In the genomic region with DNA sequence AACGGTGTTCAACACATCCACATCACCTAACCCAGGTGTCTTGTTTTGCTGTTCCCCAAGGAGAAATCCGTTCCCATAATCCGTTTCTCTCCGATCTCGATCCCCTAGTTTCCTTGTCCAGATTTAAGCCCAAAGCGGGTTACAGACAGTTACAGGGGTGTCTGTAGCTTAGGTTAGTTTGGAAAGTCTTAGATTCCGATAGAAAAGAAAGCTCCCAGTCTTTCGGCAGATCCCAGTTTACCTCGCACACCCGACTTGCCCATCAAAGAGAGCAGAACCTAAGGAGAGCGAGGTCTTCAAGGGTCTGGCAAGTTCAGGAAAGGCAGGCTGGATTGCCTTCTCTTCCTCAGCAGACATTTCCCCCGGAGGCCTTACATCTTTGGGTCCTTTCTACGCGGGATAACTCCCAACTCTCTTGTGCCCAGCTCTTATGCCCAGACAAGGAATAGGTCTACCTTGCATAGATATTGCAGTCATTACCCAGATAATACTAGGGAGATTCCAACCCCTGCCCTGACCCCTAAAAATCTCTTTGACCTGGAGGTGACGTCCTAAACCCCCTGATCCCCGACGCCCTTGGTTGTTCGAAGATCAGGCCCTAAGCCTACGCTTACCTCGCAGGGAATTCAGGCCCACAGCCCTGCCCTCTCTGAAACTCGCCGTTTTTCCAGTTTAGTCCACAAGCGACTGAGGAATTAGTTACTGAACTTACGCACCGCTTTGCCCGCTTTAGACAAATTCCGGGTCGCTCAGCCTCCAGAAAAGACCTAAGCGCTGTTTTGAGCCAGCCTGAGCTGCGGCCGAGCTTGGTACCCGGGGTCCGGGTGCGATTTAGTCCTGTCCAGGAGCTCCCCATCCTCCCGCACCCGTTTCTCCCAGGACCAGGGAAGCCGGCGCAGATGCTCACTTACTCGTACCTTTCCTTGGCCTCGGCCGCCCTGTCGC, we compare ENCODE assay signal across 10 mouse cellular contexts. TPM values are rescaled to one million over a fixed set of nuclear protein-coding genes. Genes with fewer than 3 reads are reported as not detected.
DNase-seq lines count a peak whose midpoint lies in the region; ATAC-seq and TF ChIP-seq lines count a peak whose summit lies in the region.
"Had no signal": no experiment of that assay in that cellular context is flagged by ENCODE, and none has a peak within 500 bp of the region (broad histone marks: within the 10 kb centered on the region; RNA-seq: fewer than 3 reads in every experiment).

No protein-coding gene starts in this region.

- peak overlapping the region; percentile 88 for H3K4me3 ChIP-seq in megakaryocyte, embryonic 14.5 days (replicated peaks)
- H3K4me3 ChIP-seq in forebrain, embryonic 14.5 days (ENCODE audit: low read depth, low read length): peak overlapping the region; percentile 30
- peak overlapping the region; percentile 54 for H3K4me3 ChIP-seq in limb, embryonic 14.5 days (replicated peaks; ENCODE audit: low read length)
- peak overlapping the region; percentile 51 for H3K4me3 ChIP-seq in stomach, postnatal 0 days (ENCODE audit: low read depth, low read length)
- H3K4me3 ChIP-seq: erythroblast, embryonic 14.5 days had no signal

- peak overlapping the region; percentile 68 for H3K4me2 ChIP-seq in forebrain, embryonic 14.5 days (ENCODE audit: low read length)
- peak overlapping the region; percentile 67 for H3K4me2 ChIP-seq in limb, embryonic 14.5 days (replicated peaks; ENCODE audit: low read depth, low read length, severe bottlenecking)
- peak overlapping the region; percentile 60 for H3K4me2 ChIP-seq in stomach, postnatal 0 days (replicated peaks; ENCODE audit: low read depth)

- DNase-seq in forebrain, embryonic 14.5 days (ENCODE audit: low spot score): no peak
- no peak for DNase-seq in limb, embryonic 14.5 days (ENCODE audit: low spot score)
- DNase-seq in stomach, postnatal 0 days (ENCODE audit: low spot score): no peak
- DNase-seq in right cerebral cortex, postnatal 14 days: no peak
- no peak for DNase-seq in urinary bladder, postnatal 14 days (ENCODE audit: low spot score)
- no peak for DNase-seq in frontal cortex, postnatal 10 days (ENCODE audit: low spot score in 2 of 2)

- H3K9me3 ChIP-seq in megakaryocyte, embryonic 14.5 days: peaks cover 4% of the 10 kb centered on the region; the same call in 1 of the 2 replicates
- no peaks in the 10 kb centered on the region for H3K9me3 ChIP-seq in forebrain, embryonic 14.5 days (replicated peaks; ENCODE audit: control insufficient read depth, low read length)
- H3K9me3 ChIP-seq in limb, embryonic 14.5 days (ENCODE audit: control insufficient read depth, low read length): no peaks in the 10 kb centered on the region
- H3K9me3 ChIP-seq in stomach, postnatal 0 days (ENCODE audit: control insufficient read depth, low read length): no peaks in the 10 kb centered on the region

- ATAC-seq in megakaryocyte, adult 5-6 weeks (ENCODE audit: poor library complexity, severe bottlenecking): no peak
- no peak for ATAC-seq in forebrain, embryonic 14.5 days
- no peak for ATAC-seq in limb, embryonic 14.5 days (ENCODE audit: low FRiP score, low read depth)
- ATAC-seq in stomach, postnatal 0 days (ENCODE audit: low FRiP score, low TSS enrichment): no peak

- no peak for TF ChIP-seq POLR2A in limb, embryonic 14.5 days (IDR thresholded peaks at IDR 0.05; ENCODE audit: borderline replicate concordance, extremely low read depth, insufficient read depth, insufficient read length)

- WGBS in forebrain, embryonic 14.5 days: 1% methylated on average over 42 of the region's 42 CpGs
- 4% methylated on average over 42 of the region's 42 CpGs for whole genome bisulfite sequencing in limb, embryonic 14.5 days
- WGBS in stomach, postnatal 0 days: 10% methylated on average over 42 of the region's 42 CpGs

- H3K27ac ChIP-seq in forebrain, embryonic 14.5 days (ENCODE audit: low read depth, low read length): no peak overlapping the region
- peak overlapping the region; percentile 80 for H3K27ac ChIP-seq in limb, embryonic 14.5 days (replicated peaks; ENCODE audit: low read depth, low read length)
- peak overlapping the region; percentile 83 for H3K27ac ChIP-seq in stomach, postnatal 0 days (replicated peaks)
- H3K27ac ChIP-seq: macrophage had no signal

- no peaks in the 10 kb centered on the region for H3K36me3 ChIP-seq in megakaryocyte, embryonic 14.5 days (replicated peaks; ENCODE audit: low read length)
- H3K36me3 ChIP-seq in forebrain, embryonic 14.5 days (ENCODE audit: control insufficient read depth, insufficient read depth, low read length): no peaks in the 10 kb centered on the region
- H3K36me3 ChIP-seq in limb, embryonic 14.5 days (ENCODE audit: control insufficient read depth, insufficient read depth, low read length): no peaks in the 10 kb centered on the region
- no peaks in the 10 kb centered on the region; the same call in 1 of the 2 replicates for H3K36me3 ChIP-seq in stomach, postnatal 0 days (ENCODE audit: control insufficient read depth, insufficient read depth, low read length)

- TF ChIP-seq CTCF in stomach, postnatal 0 days (IDR thresholded peaks at IDR 0.05; ENCODE audit: low read depth): no peak

- H3K4me1 ChIP-seq in megakaryocyte, embryonic 14.5 days: peaks cover 33% of the 10 kb centered on the region
- peaks cover 7% of the 10 kb centered on the region; the same call in 1 of the 2 replicates for H3K4me1 ChIP-seq in forebrain, embryonic 14.5 days (ENCODE audit: control insufficient read depth, insufficient read depth, low read length)
- peaks cover 9% of the 10 kb centered on the region; the same call in 1 of the 2 replicates for H3K4me1 ChIP-seq in limb, embryonic 14.5 days (ENCODE audit: control insufficient read depth, insufficient read depth, low read length)
- H3K4me1 ChIP-seq in stomach, postnatal 0 days (replicated peaks; ENCODE audit: control insufficient read depth, insufficient read depth): no peaks in the 10 kb centered on the region

- H3K9ac ChIP-seq in forebrain, embryonic 14.5 days (ENCODE audit: low read length): no peak overlapping the region
- peak overlapping the region; percentile 72 for H3K9ac ChIP-seq in limb, embryonic 14.5 days (ENCODE audit: low read depth, low read length, severe bottlenecking)
- peak overlapping the region; percentile 68 for H3K9ac ChIP-seq in stomach, postnatal 0 days (ENCODE audit: low read length)

- peaks cover 98% of the 10 kb centered on the region for H3K27me3 ChIP-seq in megakaryocyte, embryonic 14.5 days (replicated peaks)
- H3K27me3 ChIP-seq in forebrain, embryonic 14.5 days (replicated peaks; ENCODE audit: control insufficient read depth, insufficient read depth, low read length): peaks cover 87% of the 10 kb centered on the region
- peaks cover 85% of the 10 kb centered on the region for H3K27me3 ChIP-seq in limb, embryonic 14.5 days (ENCODE audit: control insufficient read depth, insufficient read depth, low read length)
- peaks cover 5% of the 10 kb centered on the region for H3K27me3 ChIP-seq in stomach, postnatal 0 days (ENCODE audit: control insufficient read depth, insufficient read depth, low read length)

- TF ChIP-seq EP300 in stomach, postnatal 0 days (optimal IDR thresholded peaks at IDR 0.05): no peak

RNA-seq across cellular contexts. Expression of a gene that starts 1.3 kb away (rescaled TPM):
- 1.6 TPM in 1 of 2 replicates, not detected in the other for polyA plus RNA-seq in megakaryocyte, embryonic 14.5 days (2012; ENCODE audit: insufficient read depth, low replicate concordance)
- total RNA-seq in megakaryocyte, adult 5-6 weeks (2015): not detected in 2 replicates
- not detected in 2 replicates for total RNA-seq in megakaryocyte, adult 5-6 weeks (2017)
- polyA plus RNA-seq in forebrain, embryonic 14.5 days (2014; fragmentation: Nextera tagmentation; extraction: Ambion mirVana): 0.23 TPM in 2 replicates
- polyA plus RNA-seq in limb, embryonic 14.5 days (2012; rRNA removed): 30.0 and 47.7 TPM in 2 replicates
- polyA plus RNA-seq in limb, embryonic 14.5 days (2014; fragmentation: Nextera tagmentation; extraction: Ambion mirVana): 7.7 and 14.6 TPM in 2 replicates
- 2.6 and 4.0 TPM in 2 replicates for polyA plus RNA-seq in stomach, postnatal 0 days (2015; fragmentation: Nextera tagmentation; extraction: Ambion mirVana)
- polyA plus RNA-seq: erythroblast, embryonic 14.5 days; macrophage had no signal

Comparison
In these comparisons a context has a peak if more than half of its experiments do, and no peak if none do; other contexts are left out.
1. H3K4me3 ChIP-seq: peak in every context shown above with its lines; median percentile 88 in megakaryocyte, embryonic 14.5 days; 54 in limb, embryonic 14.5 days; 51 in stomach, postnatal 0 days; 30 in forebrain, embryonic 14.5 days.